Mouse (Mus musculus) inflammation-experienced regulatory T-cells, adult 6 months (primary cell): ENCODE results near the gene Zfp148. TPM values are rescaled to one million over a fixed set of nuclear protein-coding genes. Genes with fewer than 3 reads are reported as not detected.

Experiments
- ATAC-seq: one replicate; pipeline ENCODE4 v1.8.0; 2017
- polyA plus RNA-seq, 3 experiments: library from polyadenylated mRNA; unstranded; fragments of 100-300 nt; shearing (Covaris generic); gene quantifications; one replicate each; pipeline ENCODE4 v1.2.1; 2017

Zfp148 gene
- polyA plus RNA-seq = 10 to 100 TPM; 45.9 to 50.1 (median 46.0) TPM

DNA sequence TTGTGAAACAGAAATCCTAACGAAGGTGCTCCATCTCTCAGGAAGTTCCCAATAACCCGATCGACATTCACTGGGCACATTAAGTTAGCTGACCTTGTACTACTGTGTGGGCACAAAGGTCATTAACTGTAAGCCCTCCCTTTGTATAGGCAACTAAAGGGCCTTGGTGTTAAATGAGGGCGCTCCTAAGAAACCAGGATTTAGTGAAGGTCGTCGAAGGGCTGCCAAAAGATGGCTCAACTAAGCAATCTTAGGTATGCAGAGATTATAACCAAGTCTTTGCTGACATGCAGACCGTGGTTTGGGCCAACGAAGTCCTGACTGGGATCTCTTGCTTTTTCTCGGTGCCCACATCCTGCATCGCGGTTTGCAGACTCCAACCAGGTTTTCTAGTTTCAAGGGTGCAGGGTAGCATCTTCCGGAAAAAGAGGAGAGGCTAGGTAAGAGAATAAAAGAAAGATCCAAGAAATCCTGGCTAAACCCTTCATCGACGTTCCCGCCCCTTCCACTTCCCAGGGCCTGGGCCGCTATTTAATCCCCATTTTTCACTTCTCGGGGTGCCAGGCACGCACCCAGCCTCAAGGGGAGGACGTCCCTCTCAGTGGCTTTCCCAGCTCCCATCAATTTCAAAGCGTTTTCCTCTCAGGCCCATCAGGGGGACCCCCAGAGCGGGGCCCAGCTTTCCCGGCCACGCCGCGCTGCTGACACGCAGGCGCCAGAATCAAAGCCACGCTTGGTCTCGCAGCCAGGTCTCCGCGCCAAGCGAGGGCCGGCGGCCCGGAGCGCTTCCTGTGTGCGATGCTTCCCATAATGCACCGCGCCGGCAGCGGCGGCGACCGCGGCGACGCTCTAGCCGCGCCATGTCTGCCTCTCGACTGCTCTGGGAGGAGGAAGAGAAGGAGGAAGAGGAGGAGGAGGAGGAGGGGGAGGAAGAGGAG is at the start of gene Zfp148:
TSS of gene Zfp148 (plus strand) at position 893 of the 938 bp plus-strand sequence.
- peak; percentile 86 for ATAC-seq

DNA sequence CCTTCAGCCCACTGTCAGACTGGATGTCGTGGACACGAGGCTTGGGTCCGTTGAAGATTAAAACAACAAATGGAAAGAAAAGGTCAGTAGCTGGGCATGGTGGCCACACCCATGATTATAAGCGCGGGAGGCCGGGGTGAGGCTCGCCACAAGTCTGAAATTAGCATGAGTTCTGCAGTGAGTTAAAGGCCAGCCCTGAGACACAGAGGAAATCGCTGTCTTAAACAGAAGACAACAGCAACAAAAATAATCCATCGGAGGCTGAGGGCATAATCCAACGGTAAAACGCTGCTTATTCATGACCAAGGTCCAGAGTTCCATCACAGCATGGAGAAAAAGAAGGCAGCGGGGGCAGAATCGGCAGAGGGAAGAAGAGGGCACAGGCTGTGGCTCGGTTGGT is 47.6 kb upstream of the Zfp148 start:
- no peak for ATAC-seq

DNA sequence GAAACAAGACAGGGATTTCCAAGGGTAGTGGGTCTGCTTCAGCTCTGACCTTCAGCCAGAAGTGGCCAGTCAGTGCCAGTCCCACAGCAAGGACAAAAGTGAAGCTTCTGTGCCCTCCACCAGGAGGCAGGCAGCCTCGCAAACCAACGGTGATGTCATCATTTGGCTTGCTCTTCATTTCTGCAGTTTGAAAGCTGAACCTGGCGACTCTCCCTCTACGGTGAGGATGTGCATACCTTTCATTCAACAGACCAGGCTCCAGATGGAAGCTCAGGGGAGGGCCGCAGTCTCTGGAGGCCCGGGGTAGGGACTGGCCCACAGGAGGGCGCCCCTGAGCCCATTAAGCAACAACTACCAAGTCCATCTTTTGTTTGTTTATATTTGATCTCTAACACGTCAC is 43.5 kb upstream of the Zfp148 start:
- ATAC-seq = peak; percentile 89

DNA sequence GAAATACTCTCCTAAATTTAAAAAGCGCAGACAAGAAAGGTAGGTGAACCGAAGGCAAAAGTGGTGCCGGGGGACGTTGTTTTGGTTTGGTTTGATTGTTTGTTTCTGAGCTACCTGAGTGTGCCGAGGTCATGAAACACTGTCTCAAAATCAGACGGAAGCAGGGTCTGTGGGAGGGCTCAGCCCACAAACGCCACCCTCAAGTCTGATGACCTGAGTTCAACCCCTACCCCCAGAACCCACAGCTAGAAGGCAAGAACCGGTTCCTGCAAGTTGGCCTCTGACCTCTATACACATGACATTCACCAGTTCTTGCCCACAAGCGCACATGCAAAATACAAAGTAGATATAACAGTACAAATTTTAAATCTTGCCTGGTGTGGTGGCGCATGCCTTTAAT is 43.0 kb upstream of the Zfp148 start:
- ATAC-seq = peak; percentile 42

DNA sequence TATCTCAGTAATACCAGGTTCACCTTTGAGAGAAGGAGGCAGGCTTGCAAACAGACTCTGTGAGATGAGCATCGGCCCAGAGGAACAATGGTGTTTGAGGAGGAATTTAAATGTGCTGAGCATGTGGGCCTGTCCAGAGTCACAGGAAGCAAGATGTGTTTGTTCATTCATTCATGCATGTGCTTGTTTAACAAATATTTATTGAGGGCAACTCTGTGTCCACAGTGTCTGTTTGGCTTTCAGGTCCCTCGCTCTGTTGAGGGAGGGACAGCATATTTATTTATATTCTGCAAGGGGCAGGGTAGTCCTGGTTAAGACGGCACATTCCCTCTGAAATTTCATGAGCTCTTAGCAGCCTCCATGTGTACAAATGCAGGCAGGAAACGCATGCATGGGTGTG is 42.1 kb upstream of the Zfp148 start:
- no peak for ATAC-seq

DNA sequence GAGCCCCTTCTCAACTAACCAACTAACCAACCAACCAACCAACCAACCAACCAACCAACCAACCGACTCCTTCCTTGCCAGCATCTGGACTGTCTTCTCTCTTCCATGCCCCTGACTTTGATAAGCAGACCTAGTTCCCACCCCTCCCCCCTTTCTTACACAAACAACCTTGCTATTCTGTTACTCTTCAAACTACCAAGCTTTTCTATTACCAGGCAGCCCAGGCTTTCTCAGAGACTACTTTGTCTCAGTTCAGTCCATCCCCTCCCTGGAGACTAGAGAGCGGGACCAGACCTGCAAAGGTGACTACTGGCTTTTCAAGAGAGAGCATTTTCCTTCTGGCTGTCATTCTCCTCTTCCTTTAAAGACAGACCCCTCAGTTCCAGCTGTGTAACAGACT is 41.2 kb upstream of the Zfp148 start:
- ATAC-seq = no peak

DNA sequence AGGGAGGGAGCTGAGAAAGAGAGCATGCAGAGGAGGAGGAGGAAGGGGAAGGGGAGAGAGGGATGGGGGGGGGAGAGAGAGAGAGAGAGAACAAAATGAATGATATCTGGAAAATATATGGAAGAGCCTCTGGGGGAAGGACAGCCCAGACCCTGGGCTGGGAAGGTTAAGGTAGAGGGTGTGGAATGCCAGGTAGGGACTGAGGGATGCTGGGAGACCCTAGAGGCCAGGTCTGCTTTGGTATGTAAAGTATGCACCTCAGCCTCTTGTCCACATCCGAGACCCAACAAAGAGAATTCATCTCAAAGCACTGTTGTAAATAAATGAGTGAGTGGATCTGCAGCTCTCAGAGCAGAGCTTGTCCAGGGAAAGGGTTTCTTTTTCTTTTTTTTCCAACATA is 38.3 kb upstream of the Zfp148 start:
- no peak for ATAC-seq

DNA sequence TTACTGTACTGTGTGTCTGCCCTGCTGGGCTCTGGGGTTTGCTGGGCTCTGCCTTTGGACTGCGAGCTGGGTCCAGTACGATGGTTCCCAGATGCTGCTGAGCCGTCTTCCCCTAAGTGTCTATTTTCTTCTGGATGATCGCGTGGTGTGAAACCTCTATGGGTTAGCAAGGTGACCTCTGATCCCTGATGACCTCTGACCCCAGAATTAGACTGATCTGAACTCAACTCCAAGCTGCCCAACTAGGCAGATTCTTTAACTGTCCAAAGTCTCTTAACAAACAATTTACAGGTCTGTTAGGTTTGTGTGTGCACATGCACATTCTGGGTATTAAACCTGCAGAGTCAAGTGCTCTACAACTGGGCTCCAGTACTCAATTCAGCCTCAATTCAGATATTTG is 37.5 kb upstream of the Zfp148 start:
- no peak for ATAC-seq

DNA sequence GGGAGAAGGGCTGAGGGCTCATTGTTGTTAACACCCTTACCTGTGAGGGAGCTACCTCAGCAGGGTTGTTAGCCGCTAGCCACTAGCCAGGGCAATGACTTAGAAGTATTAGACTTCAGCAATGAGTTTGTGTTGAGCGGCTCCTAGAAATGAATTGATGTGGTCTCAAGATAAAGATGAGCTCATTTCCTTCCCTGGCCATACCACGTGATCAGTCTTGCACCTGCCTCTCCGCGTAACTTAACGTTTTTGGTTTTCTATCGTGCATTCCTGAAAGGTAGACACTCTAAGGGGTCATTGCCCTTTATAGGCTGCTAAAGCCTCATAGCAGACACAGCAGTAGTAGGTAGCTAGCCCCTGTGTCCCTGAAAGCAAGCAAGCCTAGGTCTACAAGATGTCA is 37.0 kb upstream of the Zfp148 start:
- ATAC-seq = peak; percentile 91

DNA sequence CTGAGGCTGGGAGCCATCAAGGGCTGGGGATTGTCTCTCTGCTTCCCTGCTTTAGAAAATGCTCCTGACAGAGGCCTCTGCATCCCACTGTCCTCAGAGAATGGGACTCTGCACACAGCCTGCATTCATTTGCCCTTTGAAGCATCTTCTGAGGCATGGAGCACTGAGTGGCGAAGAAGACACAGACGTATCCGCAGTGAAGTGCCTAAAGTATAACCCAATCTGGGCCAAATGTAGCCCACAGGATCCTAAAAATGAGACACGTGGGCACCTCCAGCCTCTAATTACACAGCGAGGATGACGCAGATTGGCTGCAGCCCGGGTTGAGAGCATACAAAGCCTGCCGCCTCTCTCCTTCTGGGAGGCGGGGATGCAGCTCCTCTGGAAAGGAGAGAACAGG is 36.3 kb upstream of the Zfp148 start:
- ATAC-seq = no peak

DNA sequence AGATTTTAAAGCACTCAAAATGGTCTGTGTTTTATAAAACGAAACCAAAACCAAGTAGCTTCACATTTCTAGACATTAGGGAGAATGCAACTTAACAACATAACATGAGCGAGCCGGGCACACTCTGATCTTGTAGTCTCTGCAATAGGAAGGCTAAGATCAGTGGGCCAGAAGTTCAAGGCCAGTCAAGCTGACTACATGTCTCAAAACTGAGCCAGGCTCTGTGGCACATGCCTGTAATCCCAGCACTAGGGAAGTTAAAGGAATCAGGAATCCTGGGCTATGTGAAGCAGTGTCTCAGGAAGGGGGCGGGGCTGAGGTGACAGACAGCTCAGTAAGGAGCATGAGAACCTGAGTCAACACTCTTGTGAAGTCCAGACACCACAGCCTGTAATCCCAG is 35.8 kb upstream of the Zfp148 start:
- ATAC-seq = peak; percentile 37

DNA sequence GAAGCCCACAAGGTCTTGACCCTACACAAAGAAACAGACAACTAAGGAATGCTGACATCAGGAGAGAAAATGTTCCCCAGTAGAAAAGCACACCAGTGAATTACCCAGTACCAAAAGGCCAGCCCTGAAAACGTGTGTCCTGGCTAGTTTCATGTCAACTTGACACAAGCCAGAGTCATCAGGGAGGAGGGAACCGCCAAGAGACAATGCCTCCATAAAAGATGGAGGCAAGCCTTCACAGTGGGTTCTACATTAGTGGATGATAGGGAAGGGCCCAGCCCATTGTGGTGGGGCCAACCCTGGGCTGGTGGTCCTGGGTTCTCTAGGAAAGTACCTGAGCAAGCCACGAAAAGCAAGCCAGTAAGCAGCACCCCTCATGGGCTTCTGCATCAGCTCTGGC is 34.3 kb upstream of the Zfp148 start:
- no peak for ATAC-seq

DNA sequence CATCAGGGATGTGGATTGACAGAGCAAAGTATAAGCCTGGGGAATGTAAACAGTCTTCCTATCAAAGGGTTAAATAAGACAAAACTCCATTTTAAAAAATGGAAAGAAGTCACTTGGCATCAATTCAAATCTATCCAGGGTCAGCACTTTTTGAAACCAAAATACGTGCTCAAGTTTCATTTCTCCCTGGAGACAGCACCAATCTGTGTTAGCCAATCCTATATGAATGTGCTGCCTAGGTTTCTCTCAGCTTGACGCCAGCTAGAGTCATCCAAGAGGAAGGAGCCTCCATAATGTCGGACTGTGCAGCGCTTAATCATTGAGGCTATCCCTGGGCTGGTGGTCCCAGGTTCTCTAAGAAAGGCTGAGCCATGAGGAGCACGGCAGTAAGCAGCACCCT is 33.5 kb upstream of the Zfp148 start:
- ATAC-seq = no peak

DNA sequence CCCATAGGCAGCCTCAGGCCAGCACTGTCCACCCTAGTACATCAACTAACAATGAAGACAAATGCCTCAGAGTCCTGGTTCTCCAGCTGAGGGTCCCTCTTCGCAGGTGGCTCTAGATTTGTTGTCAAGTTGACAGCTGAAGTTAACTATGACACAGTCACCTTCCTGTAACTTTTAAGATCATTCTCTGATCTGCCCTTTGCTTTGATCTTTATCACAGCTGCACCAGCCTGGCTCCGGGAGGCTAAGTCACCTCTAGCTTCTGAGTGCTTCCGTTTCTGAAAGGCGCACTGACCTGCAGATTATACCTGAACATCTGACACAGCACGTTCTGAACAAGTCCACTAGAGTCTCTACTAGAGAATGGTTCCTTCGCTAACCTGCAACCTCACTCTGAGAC is 22.8 kb upstream of the Zfp148 start:
- ATAC-seq = no peak

DNA sequence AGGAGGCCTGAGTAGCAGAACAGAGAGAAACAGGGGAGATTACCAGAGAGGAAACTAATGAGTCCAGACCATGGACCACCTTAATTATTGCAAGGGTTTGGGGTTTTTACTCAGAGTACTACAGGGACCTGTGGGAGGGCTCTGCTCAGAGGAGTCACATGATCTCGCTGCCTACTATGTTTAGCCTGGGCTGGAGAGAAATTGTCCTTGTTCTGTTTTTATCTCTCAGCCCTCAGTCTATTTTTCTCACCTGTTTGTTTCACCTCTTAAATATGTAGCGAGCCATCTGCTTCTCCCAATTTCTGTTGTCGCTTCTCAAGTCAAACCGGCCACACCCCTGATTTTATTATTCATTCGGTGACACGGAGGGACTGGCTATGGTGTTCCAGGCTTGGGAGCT is 14.9 kb upstream of the Zfp148 start:
- no peak for ATAC-seq

DNA sequence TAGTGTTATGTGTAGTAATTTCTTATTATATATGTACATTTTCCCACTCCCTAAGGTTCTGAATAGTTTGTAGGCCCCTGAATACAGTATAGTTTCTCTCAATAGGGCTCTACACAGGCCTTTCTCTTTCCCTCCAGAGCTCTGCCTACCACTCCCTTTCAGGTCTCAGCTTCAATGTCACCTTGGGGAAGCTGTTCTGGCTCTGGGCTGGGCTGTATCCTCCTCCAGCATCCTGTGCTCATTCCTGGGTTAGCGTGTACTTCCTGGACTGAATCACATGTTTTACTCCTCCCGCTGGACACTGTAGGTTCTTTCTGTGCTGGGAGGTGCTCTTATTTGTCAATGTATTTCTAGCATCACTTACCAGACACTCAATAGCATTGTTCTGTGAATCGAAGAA is 12.0 kb upstream of the Zfp148 start:
- ATAC-seq = no peak

DNA sequence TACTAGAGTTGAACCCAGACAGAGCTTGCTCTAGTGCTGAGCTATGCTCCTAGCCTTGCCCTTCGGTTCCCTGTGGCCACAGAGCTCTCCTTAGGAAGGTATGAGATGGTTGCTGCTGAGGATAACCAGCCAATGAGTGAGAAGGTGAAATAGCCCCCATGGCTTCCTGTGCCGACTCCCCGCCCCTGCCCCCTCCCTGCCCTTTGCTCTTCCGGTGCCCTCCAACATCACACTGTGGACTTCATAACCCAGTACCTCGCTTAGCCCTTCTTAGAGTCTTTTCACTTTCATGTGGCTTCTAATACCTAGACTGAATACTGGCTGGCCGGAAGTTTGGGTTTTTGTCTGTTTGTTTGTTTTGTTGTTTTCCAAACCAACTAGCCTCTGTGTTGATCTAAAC is 9.8 kb upstream of the Zfp148 start:
- ATAC-seq = peak; percentile 93

DNA sequence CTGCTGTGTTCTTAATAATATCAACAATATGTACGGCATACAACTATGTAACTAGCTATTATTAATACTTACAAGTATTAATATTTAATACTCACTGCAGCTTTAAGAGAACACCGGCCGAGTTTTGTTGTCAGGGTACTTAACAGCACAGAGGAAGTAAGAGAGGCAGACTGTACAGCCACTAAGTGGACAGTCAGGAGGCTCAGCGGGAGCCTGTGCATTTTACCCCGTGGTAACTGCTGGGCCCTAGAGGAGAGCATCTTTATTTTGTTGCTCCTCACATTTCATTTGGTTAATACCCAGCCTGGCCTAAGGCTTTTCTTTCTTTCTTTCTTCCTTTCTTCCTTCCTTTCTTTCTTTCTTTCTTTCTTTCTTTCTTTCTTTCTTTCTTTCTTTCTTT is 8.0 kb upstream of the Zfp148 start:
- no peak for ATAC-seq

DNA sequence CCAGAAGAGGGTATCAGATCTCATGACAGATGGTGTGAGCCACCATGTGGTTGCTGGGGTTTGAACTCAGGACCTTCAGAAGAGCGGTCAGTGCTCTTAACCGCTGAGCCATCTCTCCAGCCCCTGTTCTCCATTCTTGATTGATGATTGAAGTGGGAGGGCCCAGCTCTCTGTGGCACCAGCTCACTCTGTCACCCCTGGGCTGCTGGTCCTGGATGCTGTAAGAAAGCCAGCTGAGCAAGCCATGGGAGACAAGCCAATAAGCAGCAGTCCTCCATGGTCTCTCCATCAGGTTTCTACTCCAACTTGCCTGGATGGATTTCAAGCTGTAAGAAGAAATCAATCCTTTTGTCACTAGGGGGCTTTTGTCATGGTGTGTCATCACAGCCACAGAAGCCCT is 7.3 kb upstream of the Zfp148 start:
- no peak for ATAC-seq

DNA sequence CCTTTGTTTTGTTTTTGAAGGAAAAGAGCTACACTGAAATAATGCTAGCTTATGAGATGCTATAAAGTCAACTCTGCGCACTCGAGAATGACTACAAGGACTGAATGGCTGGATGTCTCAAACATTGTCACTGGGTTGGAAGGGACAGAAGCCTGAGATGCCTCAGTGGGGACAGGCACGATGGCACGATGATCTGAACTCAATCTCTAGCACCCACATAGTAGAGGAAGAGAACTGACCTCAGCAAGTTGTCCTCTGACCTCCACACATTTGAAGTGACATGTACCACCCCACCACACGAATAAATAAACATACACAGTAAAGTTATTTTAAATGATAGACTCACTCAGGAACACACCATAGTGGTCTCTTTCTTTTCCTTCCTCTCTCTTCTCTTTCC is 4.4 kb upstream of the Zfp148 start:
- no peak for ATAC-seq

DNA sequence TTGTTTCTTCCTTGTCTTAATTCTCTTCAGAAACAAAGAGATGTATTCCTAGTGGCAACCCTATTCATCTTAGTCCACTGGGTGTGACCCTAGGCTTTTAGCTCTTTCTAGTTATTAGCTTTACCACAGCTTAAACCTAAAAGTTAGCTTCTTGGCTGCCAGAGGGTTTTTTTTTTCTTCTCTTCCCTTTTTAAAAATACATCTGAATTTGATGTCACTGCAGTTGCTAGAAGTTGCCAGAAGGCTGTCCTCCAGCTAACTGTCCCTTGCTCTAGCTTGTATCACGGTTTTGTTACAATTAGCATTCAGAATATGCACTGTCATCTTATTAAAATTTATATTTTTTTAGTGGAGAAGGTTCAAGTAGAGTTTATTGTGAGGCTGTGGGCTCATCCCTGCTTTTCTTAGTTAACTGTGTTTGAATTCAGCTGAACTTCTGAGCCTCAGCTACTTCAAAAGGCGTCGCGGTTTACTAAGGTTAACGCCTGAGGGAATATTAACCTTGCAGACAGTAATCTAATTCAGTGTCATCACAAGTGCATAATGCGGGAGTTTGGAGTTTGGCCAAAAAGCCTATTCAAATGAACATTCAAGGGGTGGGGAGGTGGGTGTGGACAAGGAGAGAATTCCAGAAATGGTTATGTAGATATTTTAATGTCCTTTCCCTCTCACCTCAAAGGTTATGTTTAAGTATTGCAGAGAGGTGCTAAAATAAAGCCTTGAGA is 1.3 kb upstream of the Zfp148 start:
- no peak for ATAC-seq

DNA sequence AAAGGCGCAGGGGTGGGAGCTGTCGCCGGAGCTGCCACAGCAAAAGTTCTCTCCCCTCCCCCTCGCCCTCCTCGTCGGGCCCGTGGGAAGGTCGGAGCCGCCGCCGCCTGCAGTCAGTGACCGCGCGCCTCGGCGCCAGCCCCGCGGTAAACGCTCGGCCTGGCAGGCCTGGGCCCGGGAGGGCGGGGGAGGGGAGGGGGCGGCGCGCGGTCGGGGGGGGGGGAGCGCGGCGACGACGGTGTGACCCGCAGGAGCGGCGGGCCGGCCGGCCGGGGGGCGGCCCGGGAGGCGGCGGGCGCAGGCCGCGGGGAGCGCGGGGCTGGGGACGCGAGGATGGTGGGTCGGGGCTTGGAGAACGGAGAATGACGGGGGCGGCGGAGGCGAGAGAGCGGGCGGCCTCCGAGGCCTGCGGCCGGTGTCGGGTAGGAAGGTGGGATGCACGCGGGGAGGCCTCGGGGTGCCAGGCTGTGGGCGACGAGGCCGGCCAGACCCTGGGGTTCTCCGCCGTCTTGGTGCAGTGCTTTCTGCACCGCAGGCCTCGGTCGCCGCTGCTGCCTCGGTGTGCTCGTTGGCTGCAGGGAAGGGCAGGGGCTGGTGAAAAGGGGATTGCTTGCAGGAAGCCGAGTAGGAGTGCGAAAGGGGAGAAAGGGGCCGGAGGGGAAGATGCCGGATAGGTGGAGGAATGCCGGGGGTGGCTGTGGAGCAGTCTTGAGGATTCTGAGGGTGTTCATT is 412 bp downstream of the Zfp148 start:
- ATAC-seq = no peak

DNA sequence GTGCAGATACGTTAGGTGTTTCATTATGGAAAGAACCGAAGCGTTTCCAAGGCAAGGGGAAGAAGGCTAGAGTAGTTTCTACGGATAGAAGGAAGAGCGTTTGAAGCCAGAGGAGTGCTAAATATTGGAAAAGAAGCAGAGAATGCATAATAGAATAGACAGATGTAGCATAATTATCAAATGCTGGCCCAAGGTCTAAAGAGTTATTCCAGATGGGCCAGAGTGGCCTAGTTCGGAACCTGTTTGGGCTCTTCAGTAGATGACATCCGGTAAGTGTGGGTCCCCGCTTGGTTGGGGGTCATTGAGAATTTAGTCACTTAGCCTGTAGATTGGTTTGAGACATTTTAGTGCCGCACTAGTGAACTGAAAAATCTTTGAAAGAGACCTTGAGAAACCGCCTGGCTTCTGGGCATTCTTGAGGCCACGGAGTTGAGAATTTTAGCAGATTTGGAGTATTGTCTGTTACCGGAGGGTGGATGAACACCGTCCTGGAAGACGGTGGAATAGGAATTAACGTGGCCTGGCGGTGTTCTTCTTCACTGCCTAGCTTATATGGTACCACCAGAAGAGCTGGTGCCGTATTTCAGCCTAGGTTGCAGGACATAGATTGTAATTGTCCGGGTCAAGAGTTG is 1.1 kb downstream of the Zfp148 start:
- no peak for ATAC-seq
